Mouse (Mus musculus) liver, adult 2 months (tissue): ENCODE results near the gene Limk2.

Experiments used
- CTCF ChIP-seq: fragments of 200-500 bp; IDR thresholded peaks from 2 replicates; pipeline ENCODE4 v1.5.1; 2011; ENCODE audit warnings: low read depth, low read length, control low read depth
- POLR2A ChIP-seq: fragments of 200-500 bp; IDR thresholded peaks from 2 replicates; pipeline ENCODE4 v1.6.1; 2011; ENCODE audit warnings: low read length, control low read depth; ENCODE audit not compliant: insufficient read depth; ENCODE audit errors: extremely low read depth

- TF ChIP-seq CTCF (no peak), POLR2A (no peak)
Observed at GRCm38 (mm10) chr11:3302385-3302784, 106.6 kb downstream of the Limk2 start.
